ENCODE assay signal across 15 mouse cellular contexts in genomic region chr11:93571917-93572641, GRCm38 (mm10).
"Had no signal": no experiment of that assay in that cellular context is flagged by ENCODE, and none has a peak within 500 bp of the region (broad histone marks: within the 10 kb centered on the region; RNA-seq: fewer than 3 reads in every experiment).

No protein-coding gene starts in this region.

- H3K4me3 ChIP-seq: limb, embryonic 15.5 days; liver, embryonic 12.5 days; midbrain, embryonic 10.5 days; neural tube, embryonic 12.5 days; stomach, embryonic 15.5 days had no signal

- H3K4me1 ChIP-seq: limb, embryonic 15.5 days; liver, embryonic 12.5 days; midbrain, embryonic 10.5 days; neural tube, embryonic 12.5 days; stomach, embryonic 15.5 days had no signal

- H3K27me3 ChIP-seq: limb, embryonic 15.5 days; liver, embryonic 12.5 days; neural tube, embryonic 12.5 days; stomach, embryonic 15.5 days had no signal

- H3K9me3 ChIP-seq: limb, embryonic 15.5 days; liver, embryonic 12.5 days; midbrain, embryonic 10.5 days; neural tube, embryonic 12.5 days; stomach, embryonic 15.5 days had no signal

- H3K27ac ChIP-seq: limb, embryonic 15.5 days; liver, embryonic 12.5 days; midbrain, embryonic 10.5 days; neural tube, embryonic 12.5 days; stomach, embryonic 15.5 days had no signal

- H3K36me3 ChIP-seq: limb, embryonic 15.5 days; liver, embryonic 12.5 days; midbrain, embryonic 10.5 days; neural tube, embryonic 12.5 days; stomach, embryonic 15.5 days had no signal

- H3K9ac ChIP-seq: limb, embryonic 15.5 days; liver, embryonic 12.5 days; lung, embryonic 14.5 days; neural tube, embryonic 12.5 days; stomach, embryonic 15.5 days had no signal

- DNase-seq: kidney, adult 9 months; kidney, postnatal 10 days; layer of hippocampus, adult 9-11 months; layer of hippocampus, postnatal 36 days; lung, embryonic 14.5 days; lung, postnatal 10 days; lung, postnatal 4 days; midbrain, embryonic 14.5 days; right cerebral cortex, postnatal 14 days; thymus, postnatal 36 days had no signal

- H3K4me2 ChIP-seq: limb, embryonic 15.5 days; liver, embryonic 12.5 days; lung, embryonic 14.5 days; neural tube, embryonic 12.5 days; stomach, embryonic 15.5 days had no signal

- ATAC-seq: liver, embryonic 12.5 days had no signal
